Mouse (Mus musculus) cortical plate, adult 2 months (tissue): ENCODE measurements at regions not wholly inside any gene's neighbourhood (a gene's known extent, or its start where the extent isn't known, plus 50 kb on each side); places are given as distances from the start of the nearest gene placed in this dataset.

Experiments
- CTCF ChIP-seq: fragments of 200-500 bp; IDR thresholded peaks from 2 replicates; pipeline ENCODE4 v1.5.1; 2011; ENCODE audit warnings: mild to moderate bottlenecking, control low read depth, low read length; ENCODE audit not compliant: insufficient read depth; ENCODE audit errors: extremely low read depth
- POLR2A ChIP-seq: fragments of 200-500 bp; IDR thresholded peaks from 2 replicates; pipeline ENCODE4 v1.6.1; 2011; ENCODE audit warnings: mild to moderate bottlenecking, low read length, control low read depth; ENCODE audit not compliant: insufficient read depth; ENCODE audit errors: extremely low read depth

GRCm38 (mm10) chr4:105560781-105561180, 228.9 kb upstream of the Gm12728 start:
- TF ChIP-seq CTCF = no peak
- TF ChIP-seq POLR2A = no peak
